Mouse (Mus musculus) erythroblast, embryonic 14.5 days (primary cell): ENCODE results near the gene Lsm2.

Experiments
- GATA1 ChIP-seq: IDR thresholded peaks from 2 replicates; pipeline ENCODE4 v1.6.1; 2012; ENCODE audit warnings: low read length, inconsistent platforms, mixed read lengths
- TAL1 ChIP-seq: IDR thresholded peaks from 3 replicates; pipeline ENCODE4 v1.6.1; 2012; ENCODE audit warnings: low read length, inconsistent platforms, mixed read lengths

- TF ChIP-seq GATA1 (no peak), TAL1 (no peak)
These were observed 666 bp downstream of the Lsm2 start for GRCm38 (mm10) chr17:34982328-34982727.
